Mouse (Mus musculus) ES-Bruce4 (cell line): ENCODE measurements around the gene Fbxl2.

Experiments
- CTCF ChIP-seq: IDR thresholded peaks from one replicate; pipeline ENCODE4 v1.8.1; 2011; ENCODE audit warnings: low read depth, low read length
- EP300 ChIP-seq: IDR thresholded peaks from 2 replicates; pipeline ENCODE4 v1.6.1; 2011; ENCODE audit warnings: low read depth, low read length; ENCODE audit not compliant: insufficient read depth
- POLR2A ChIP-seq: IDR thresholded peaks from one replicate; pipeline ENCODE4 v1.8.1; 2011; ENCODE audit warnings: low read length; ENCODE audit not compliant: insufficient read depth

- TF ChIP-seq POLR2A = no peak
- no peak for TF ChIP-seq CTCF
- TF ChIP-seq EP300 = no peak
Measured at GRCm38 (mm10) chr9:113964415-113964814, 81.6 kb downstream of the Fbxl2 start.
